Mouse (Mus musculus) kidney, postnatal 36 days (tissue): ENCODE measurements around the gene Slc26a3.

ENCODE experiments used
- DNase-seq, 2 experiments: peaks; one replicate each; pipeline ENCODE4 v3.0.0; 2021 to 2022; ENCODE audit warnings: mixed read lengths in 2 of 2

The Slc26a3 gene

GRCm38 (mm10) chr12:31390571-31390970 is at the start of gene Slc26a3:
Slc26a3 (plus strand) TSS chr12:31390871.
- DNase-seq: no peak

GRCm38 (mm10) chr12:31350191-31350943 is 40.3 kb upstream of the Slc26a3 start:
- DNase-seq: no peak

- peak; percentile 98 for DNase-seq
Measured at GRCm38 (mm10) chr12:31350944-31351928, 39.4 kb upstream of the Slc26a3 start, which contains the start of gene Dld. Dld (minus strand) TSS chr12:31351453.

- DNase-seq: no peak
Measured at GRCm38 (mm10) chr12:31366428-31366827, 24.2 kb upstream of the Slc26a3 start.

GRCm38 (mm10) chr12:31367721-31368120 is 22.9 kb upstream of the Slc26a3 start:
- DNase-seq: no peak

GRCm38 (mm10) chr12:31369118-31369517 is 21.6 kb upstream of the Slc26a3 start:
- DNase-seq: no peak

GRCm38 (mm10) chr12:31369656-31370055 is 21.0 kb upstream of the Slc26a3 start:
- DNase-seq: no peak

- DNase-seq: peak; percentile 82 to 84
Measured at GRCm38 (mm10) chr12:31374603-31375282, 15.9 kb upstream of the Slc26a3 start.

GRCm38 (mm10) chr12:31375283-31375615 is 15.4 kb upstream of the Slc26a3 start:
- no peak for DNase-seq

GRCm38 (mm10) chr12:31376326-31376950 is 14.2 kb upstream of the Slc26a3 start:
- DNase-seq: no peak

GRCm38 (mm10) chr12:31377241-31377640 is 13.4 kb upstream of the Slc26a3 start:
- no peak for DNase-seq

GRCm38 (mm10) chr12:31380878-31381277 is 9.8 kb upstream of the Slc26a3 start:
- DNase-seq: peak in 1 of 2 experiments; percentile 11

- no peak for DNase-seq
Measured at GRCm38 (mm10) chr12:31382451-31382850, 8.2 kb upstream of the Slc26a3 start.

GRCm38 (mm10) chr12:31387303-31387702 is 3.4 kb upstream of the Slc26a3 start:
- no peak for DNase-seq

- no peak for DNase-seq
Measured at GRCm38 (mm10) chr12:31391696-31392095, 1.0 kb downstream of the Slc26a3 start.

GRCm38 (mm10) chr12:31395895-31396294 is 5.2 kb downstream of the Slc26a3 start:
- DNase-seq: no peak

- DNase-seq: no peak
Measured at GRCm38 (mm10) chr12:31397709-31398108, 7.0 kb downstream of the Slc26a3 start.

GRCm38 (mm10) chr12:31400821-31401220 is 10.2 kb downstream of the Slc26a3 start:
- DNase-seq: no peak

- DNase-seq: peak in 1 of 2 experiments; percentile 11
Measured at GRCm38 (mm10) chr12:31401930-31402329, 11.3 kb downstream of the Slc26a3 start.

- DNase-seq: no peak
Measured at GRCm38 (mm10) chr12:31404575-31405240, 14.0 kb downstream of the Slc26a3 start.

- DNase-seq: no peak
Measured at GRCm38 (mm10) chr12:31415971-31416370, 25.3 kb downstream of the Slc26a3 start.
